Mouse (Mus musculus) right cerebral cortex, postnatal 4 days (tissue): ENCODE results near the gene 4921536K21Rik.
A peak's percentile ranks its signal among the peaks of the same experiment; 100 is the strongest.

ENCODE experiments used
- DNase-seq: peaks from one replicate; pipeline ENCODE4 v3.0.0-alpha.2; 2022

4921536K21Rik gene

DNA sequence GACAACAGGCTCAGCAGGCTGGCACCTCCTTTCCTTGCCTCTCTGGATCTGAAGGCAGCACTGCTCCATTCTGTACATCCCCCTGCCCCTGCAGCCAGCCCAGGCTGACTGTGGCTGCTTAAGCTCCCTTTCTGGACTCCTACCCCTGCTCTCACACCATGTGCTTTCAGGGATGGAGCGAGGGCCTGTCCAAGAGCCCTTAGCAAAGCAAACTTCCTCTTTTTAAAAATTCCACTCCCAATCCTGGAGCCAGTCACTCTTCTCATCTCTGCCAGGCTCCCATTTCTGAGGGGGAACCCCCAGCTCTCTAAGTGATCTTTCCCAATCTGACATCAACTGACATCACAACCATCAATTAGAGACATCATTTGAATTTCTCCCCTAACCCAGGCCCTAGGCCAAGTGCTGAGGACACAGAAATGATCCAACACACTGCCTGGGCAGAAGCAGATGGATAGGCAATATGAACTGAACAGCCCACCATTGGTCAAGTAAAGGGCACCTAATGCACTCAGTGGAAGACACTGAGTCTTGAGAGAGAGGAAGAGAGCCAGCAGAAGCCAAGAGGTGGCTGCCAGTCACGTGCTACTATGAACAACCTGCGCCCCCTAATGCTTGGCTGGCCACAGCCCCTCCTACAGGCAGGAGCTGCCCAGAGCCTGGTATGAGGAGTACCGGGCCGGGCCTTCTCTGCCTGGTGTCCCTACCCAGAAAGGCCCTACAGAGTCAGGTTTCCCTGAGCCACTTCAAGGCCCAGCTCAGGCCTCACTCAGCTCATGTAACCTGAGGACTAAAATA lies 15.8 kb upstream of the 4921536K21Rik start:
- DNase-seq, result no peak

DNA sequence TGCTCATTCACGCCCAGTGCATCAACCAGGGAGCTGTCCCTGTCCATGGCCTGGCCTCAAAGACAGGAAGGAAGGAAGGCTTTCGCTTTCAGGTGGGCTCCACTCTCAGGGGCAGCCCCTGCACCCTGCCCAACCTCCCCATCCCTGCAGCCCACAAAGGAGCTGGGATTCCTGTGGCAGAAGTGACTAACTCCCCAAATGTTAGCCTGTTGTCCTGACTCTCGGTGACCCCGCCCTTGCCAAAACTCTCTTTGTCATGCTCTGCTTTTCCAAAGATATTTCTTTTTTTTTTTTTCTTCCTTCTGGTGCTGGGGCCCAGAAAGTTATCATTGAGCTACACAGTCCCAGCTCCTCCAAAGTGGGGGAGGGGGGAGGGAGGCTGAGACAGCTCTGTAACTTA lies 14.3 kb upstream of the 4921536K21Rik start:
- no peak for DNase-seq

DNA sequence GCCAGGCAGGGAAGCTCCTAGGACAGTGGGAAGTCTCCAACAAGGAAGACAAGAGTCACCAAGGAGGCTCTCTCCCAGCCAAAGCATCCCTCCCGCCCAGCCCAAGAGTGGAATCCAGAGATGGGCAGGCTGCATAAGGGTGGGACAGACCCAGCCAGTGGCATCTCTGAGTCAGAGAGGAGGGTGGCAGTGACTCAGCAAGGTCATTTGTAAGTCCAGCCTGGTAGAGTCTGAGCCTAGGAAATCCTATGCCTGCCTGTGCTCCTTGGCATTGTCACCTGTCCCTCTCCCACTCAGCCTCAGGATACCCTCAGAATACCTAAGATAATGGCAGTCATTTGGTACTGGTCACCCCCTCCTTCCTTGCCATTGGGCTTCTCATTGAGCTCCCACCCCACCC lies 10.5 kb upstream of the 4921536K21Rik start:
- no peak for DNase-seq

DNA sequence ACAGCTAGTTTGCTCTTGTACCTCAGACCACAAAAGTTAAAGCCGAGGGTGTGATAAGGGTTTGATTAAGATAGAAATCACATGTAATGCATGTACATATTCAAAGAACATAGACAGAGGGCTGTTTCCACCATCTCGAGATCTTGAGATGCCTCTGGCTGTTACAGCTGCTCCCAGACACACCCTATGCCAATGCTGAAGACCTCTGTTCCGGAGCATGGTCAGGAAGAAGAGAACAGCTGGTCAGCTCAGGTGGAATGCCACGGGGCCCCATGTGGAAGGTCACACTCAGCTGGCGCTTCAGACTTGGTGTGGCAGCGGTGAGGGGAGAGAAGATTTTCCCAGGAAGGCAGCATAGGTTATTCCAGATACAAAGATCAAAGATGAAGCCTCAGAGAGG lies 9.8 kb upstream of the 4921536K21Rik start:
- no peak for DNase-seq

DNA sequence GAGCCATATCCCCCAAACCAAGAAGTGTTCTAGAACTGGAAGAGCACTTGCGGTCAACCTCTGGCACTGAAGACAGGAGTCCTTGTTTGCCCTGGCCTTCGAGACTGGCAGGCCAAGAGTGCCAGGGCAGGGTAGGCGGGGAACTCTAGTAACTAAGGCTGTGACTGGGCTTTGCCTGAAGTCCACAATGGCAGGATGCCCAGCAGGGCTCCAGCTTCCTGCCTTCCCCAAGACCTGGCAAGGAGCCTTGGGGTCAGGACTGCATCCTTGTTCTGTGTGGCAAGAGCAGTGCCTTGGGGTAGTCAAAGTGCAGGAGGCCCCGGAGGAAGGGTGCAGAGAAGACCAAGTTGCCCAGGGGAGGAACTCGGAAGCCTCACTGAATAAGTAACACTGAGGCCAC lies 8.1 kb upstream of the 4921536K21Rik start:
- DNase-seq, result peak; percentile 62

DNA sequence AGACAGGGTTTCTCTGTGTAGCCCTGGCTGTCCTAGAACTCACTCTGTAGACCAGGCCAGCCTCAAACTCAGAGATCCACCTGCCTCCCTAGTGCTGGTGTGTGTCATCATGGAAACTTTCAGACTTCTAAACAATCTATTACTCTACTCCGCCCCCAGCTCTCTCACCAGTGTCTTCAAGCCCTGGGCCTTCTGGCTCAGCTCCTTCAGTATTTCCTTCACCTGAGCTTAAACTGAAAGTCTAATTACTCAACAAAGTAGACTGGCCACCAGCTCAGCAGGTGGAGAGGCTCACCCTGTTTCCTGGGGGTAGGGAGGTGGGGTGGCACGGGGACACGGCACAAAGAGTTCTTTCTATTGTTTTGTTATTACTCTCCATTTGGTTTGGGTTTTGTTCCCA lies 7.6 kb upstream of the 4921536K21Rik start:
- no peak for DNase-seq

DNA sequence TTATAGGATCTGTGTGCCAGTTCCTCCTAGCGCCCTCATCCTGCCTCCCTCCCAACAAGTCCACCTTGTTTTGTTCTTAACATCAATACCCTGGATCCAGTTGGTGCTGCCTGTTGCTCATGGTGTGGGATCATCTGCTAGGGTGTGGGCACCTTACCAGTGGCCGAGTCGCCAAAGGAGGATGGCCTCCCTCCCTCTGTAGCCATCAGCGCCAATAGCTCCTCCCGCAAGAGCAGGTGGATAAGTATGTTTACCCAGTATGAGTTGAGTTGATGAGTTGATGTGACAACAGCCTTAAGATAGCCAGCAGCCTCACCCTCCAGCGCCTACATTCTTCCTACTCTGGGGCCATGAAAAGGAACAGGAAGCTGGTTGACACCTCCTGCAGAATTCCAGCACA lies 5.4 kb upstream of the 4921536K21Rik start:
- DNase-seq, result no peak

DNA sequence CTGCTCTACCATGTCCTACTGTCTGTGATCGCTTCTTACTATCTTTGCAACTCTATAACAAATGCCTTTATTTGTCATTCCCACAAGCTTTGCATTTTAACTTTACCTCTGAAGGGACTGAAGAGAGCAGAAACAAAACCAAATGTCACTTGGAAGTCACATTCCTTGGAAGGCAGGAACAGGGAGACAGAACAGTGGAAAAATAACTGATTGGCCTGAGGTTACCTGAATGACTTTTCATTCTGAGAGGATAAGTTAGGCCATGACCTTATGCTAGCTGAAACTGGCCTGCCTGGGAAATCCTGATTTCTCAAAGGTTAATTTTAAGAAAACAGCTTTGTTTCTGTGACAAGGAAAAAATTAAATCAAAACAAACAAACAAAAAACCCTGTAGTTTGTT lies 1.0 kb upstream of the 4921536K21Rik start:
- DNase-seq, result no peak

DNA sequence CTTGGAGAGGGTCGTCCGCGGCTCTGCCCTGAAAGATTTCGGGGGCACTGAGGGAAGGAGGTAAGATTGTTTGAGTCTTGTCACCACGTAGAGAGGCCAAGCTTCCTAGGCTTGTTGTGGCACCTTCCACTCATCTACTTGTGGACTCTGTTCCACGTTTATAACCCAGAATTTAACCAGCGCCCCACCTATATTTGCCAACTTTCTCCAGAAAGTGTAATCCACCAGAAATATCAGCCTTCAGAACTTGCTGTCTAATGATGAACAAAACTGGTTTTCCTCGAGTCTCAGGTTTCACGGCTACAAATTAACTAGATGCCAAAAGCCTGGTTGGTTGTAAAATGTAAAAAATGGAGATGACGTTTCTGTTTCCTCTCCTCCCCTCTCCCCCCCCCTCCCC lies 560 bp upstream of the 4921536K21Rik start:
- DNase-seq, result no peak

DNA sequence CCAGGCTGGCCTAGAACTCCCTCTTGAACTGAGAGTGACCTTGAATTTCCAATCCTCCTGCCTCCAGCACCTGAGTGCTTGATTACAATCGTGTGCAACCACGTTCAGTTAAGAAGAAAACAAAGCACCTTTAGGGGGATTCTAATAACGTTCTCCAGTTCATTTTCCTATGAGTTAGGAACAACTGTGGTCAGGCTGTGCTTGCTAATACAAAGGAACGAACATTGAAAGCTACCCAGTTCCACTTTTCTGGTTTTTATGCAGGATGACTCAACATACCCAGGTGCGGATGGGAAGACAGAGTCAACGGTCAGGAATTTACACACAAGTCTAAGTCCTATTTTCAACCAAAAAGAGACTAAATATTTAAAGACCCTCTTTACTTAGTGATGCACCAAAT lies 928 bp downstream of the 4921536K21Rik start:
- no peak for DNase-seq

DNA sequence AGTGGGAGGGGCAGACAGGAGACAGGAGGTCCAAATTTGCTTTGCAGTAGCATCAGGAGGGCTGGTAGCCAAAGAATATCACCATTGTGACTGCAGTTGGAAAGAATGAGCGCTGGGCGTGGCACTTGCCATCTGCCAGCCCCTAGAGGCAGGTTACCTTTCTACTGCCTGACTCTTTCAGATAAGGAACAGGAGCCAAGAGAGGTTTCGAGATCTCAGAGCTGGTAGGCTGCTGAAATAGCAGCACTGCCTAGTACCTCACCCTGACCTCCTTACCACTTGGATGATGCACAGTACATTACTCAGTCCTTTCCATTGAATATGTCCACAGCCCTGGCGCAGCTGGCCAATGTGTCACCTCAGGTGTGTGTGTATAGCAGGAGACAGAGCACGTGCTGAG lies 7.6 kb downstream of the 4921536K21Rik start:
- no peak for DNase-seq

DNA sequence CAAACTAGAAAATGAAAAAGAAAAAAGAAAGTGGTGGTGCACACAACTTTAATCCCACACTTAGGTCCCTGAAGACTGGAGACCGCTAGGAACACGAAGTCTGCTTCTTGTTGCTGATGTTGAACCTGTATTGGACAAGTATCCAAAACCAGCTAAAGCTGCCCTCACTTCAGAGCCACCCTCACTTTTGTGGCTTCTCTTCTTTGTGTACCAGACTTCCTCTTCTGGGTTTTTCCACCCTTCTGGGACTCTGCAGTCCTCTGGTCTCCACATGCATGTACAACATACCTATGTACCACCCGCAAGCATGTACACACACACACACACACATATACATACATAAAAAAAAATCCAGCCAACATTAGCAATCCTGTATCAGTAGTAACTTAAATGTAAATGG lies 11.2 kb downstream of the 4921536K21Rik start:
- DNase-seq, result no peak

DNA sequence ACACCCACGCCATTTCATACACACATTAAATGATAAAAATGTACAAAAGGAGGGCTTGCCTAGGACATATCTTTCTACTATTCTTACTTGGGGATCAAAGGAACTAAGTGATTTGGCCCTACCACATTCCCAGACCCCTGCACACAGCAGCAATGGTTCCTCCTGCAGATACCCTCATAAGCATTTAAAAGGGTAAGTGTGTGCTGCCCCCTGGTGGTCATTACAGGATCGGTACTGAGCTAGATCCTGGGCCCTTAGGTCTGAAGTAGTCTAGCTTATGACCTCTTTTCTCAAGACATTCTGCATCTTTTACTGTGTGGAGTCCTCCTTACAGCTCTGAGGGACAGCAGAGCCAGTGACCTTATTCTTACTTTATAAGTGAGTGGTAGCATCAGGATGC lies 15.1 kb downstream of the 4921536K21Rik start:
- peak; percentile 64 for DNase-seq

DNA sequence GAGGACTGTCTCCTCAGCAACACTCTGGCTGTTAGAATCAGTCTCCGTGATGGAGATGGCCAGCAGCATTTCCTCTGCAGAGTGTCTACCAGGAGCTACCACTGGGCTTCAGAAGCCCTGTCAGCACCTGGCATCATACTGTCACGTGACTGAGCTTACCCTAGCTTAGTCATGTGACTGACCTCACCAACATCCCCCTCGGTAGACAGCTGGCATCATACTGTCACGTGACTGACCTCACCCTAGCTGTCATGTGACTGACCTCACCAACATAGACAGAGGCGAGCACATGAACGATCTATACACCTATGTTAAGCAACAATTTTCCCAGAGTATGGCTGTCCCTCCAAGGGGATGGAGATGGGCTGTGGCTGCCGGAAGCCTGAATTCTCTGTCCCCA lies 16.2 kb downstream of the 4921536K21Rik start:
- DNase-seq, result no peak

DNA sequence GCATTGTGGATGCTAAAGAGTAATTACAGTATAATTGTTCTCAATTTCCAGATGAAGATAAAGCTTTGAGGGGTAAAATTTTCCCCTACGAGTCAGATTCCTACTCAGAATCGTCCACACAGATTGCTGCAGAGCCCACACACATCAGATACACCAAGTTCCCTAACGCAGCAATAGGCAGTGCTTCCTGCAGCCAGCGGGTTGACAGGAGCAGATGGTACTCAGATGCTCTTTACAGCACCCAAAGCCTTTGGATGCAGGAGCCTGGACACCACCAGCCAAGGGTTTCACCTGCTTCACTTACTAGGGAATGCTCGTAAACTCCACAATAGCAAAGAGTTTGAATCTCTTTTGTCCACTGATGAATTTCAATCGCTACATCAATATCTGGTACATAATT lies 18.5 kb downstream of the 4921536K21Rik start:
- DNase-seq, result no peak

DNA sequence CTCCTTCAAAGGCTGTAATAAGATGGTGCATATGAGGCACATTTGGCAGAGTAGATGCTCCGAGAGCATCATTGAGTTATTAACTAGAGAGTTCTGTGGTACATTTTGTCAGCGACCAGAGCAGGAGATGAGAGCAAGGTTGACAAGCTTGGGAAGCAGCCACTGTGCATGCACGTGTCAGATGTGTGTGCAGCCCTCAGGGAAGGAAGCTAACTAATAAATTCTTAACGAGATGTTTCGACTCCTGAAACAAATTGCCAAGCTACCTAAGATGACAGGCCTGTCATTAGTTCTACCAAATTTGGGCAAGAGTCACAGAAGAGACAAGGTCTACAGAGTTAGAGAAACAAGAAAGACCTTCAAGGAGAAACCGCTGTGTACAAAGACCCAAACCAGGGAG lies 30.6 kb downstream of the 4921536K21Rik start:
- DNase-seq, result no peak

DNA sequence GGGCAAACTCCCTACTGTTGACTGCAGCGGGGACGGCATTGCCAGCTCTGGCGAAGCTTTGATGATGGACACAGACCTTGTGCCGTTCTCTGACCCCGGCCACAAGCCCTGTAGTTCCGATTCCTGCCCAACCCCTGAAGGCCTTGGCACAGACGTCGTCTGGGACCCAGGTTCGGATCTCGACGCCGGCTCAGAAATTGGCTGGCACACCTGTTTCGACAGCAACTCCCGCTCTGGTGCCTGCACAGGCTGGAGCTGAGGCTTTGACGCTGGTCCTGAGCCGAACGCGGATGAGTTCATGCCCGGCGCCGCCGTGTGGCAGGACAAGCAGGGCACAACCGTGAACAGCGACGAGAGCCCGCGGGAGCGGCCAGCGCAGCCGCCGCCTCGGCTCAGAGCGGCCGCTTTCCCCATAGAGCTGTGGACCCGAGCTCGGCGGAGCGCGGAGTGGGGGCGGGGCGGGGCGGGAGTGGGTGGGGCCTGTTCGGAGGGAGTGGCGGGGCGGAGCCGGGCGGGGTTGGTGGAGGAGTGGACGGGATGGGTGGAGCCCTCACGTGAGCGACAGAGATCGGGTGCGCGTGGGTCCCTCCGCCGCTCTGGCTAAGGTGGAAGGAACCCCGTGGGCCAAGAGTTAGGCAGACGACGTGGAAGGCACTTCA lies 31.3 kb downstream of the 4921536K21Rik start, which contains the start of gene Osbp2:
TSS of gene Osbp2 (minus strand) at position 450 of the 659 bp plus-strand sequence.
- DNase-seq, result peak; percentile 78

DNA sequence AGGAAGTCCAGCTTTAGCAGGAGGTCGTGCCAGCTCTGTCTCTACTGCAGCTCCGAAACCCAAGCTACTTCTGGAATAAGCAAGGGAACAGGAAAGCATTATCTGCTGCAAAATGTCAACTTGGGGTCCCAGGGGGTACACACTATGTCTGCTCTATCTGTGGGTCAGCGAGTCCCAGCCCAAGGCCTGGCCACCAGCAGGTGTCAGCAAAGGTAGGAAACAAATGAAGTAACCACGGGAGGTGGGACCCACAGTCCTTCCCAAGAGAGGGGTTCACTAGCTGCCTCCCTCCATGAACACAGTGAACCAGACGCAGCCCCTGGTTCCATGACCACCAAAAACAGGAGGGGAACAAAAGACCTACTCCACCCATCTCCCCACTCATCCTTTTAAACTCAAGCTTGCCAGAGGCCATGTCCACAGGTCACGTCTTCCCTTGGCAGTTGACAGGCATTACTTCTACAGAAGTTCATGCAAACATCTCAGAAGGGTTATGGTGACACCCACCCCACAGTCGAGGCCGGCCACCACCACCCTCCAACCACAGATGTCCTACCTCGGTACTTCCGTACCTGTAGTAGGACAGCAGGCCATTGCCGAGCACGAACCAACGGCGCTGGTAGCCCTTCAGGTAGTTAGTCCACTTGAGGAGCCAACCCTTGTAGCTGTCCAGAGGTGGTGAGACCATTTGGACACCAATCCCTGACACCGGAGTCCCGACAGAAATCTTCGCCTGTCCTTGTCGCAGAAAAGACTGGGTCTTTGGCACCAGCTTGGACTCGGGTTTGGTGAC lies 32.0 kb downstream of the 4921536K21Rik start:
- no peak for DNase-seq

DNA sequence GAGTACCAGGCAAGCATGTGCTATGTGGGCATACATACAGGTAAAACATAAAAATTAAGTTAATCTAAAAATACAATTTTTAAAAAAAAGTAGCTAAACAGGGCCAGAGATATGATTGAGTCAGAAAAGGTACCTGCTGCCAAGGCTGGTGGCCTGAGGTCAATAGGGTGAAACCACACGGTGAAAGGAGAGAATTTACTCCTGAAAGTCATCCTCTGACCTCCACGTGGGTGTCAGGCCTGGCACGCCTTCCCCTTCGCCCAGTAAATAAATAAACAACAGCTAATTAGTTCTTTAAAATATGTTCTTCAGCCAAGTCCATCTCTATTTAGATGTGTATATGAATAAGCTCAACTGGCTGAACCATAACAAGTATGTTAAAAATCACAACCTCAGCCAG lies 34.5 kb downstream of the 4921536K21Rik start:
- no peak for DNase-seq

DNA sequence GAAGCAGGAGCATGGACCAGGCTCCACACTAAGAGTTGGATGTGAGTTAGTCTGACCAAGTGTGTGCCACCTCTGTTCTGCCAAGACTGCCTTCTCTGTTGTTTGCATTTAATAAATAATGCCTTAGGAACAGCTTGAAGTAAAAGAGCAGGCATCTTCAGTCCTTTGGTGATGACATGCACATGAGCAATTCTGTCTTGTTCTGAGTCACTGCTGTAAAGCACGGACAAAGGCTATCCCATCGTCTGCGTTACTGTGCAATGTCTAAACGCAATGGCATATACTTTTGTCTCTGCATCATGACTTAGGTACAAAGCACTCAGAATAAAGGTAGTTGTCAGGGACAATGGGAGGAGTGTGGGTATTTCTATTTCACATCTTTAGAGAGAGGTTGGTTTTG lies 35.1 kb downstream of the 4921536K21Rik start:
- no peak for DNase-seq

DNA sequence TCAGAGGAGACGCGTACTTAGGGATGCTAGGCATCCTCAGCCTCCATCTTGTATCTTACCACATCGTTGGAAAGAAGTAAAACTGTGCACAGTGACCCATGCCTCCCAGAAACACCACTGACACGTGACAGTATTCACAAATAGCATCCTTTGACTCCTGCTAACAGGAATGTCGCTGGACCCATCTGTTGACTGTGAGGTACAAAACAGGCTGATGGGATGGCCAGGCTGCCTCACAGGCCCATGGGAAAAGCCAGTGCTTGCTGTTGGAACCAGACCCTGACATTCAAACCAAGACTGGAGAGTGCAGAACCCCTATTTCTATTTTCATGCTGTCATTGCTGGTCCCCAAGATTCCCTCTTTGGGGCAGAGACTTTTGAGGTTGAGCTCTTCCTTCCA lies 37.0 kb downstream of the 4921536K21Rik start:
- no peak for DNase-seq

DNA sequence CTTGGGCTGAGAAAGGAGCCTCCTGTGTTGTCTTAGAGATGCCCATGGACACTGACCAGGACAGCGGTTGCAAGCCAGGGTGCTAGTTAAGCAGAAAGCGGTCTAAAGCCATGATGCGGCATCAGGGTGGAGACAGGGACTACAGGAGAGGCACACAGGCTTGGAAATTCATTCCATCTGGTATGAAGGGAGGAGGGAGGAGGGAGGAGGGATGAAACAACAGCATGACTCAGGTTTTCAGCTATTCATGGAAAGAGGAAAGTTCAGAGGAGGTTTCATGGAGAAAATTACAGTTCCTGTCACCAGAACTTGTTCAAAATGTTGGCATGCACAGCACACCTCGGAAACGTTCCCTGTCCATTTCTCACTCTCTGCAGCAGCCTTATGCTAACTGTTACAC lies 39.1 kb downstream of the 4921536K21Rik start:
- DNase-seq, result no peak

DNA sequence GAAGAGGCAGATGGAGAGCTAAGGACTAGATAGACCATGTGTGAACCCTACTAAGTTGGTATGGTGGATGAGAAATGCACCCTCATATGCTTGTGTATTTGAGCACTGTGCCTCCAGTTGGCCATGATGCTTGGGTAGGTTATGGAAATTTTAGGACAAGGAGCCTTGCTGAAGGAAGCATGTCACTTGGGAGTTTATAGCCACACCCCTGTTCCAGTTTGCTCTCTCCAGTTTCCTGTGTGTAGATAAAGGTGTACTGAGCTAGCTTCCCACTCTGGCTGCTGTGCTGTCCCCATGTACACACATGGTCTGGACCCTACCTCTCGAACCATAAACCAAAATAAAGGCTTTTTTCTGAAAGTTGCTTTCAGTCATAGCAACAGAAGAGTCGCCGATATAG lies 40.7 kb downstream of the 4921536K21Rik start:
- DNase-seq, result no peak
